Mouse (Mus musculus): Measurements from ENCODE around the gene Lrrc4. TPM values are rescaled to one million over a fixed set of nuclear protein-coding genes. Genes with fewer than 3 reads are reported as not detected.

Gene Lrrc4
- polyA plus RNA-seq, 1 experiment from 2014 or later = 0.22 TPM

DNA sequence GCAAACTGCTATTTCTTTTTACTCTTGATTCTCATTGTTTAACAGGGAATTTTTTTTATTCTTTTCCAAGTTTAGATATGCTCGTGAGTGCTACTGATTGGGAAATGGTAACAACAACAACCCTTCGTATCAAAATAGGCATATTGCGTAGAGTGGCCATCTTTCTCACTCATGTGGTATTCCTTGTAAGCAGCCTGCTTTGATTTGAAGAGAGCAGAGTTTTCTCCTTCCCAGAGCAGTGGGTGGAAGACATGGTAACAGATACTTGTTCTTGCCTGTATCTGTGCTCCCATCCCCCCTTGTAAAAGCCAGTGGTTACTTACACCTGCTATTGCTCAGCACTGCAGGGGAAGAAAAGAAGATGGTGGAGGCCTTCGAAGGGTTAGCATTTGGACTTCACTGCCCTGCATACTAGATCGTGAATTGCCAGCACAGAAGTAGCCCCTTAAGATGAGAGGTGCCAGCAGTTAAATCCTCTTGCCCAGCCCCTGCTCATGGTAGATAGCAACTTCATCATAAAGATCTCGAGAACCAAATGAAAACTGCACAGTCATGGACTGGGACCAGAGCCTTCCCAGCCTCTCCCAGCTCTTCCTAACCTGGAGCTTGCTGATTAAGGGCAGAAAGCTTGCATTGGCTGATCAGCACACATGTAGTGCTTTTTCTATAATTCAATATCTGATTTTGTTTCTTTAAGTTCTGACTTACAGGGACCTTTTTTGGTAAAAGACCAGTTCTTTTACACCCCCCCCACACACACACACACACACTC is 77.2 kb downstream of the Lrrc4 start:
- Histone ChIP-seq H3K36me3 (ENCODE audit: control insufficient read depth, insufficient read depth) (0 out of 2 replicates have a peak, but pooled peaks cover 4% of the 10 kb centered on the region), H3K4me1 (ENCODE audit: control insufficient read depth, insufficient read depth, low read length) (peaks cover 12% of the 10 kb centered on the region), H3K9ac (ENCODE audit: low read length) (no peak overlapping the region), H3K4me3 (ENCODE audit: low read length) (no peak overlapping the region), H3K4me2 (ENCODE audit: low read depth, low read length) (no peak overlapping the region), H3K9me3 (replicated peaks; ENCODE audit: control insufficient read depth, low read length) (no peaks in the 10 kb centered on the region), H3K27ac (ENCODE audit: low read length) (no peak overlapping the region), H3K27me3 (ENCODE audit: control insufficient read depth, insufficient read depth, low read length) (no peaks in the 10 kb centered on the region)
- ATAC-seq (replicated peaks; ENCODE audit: extremely low read depth, insufficient read depth, low FRiP score) = no peak
- WGBS = 89% methylated on average over 6 of the region's 6 CpGs

DNA sequence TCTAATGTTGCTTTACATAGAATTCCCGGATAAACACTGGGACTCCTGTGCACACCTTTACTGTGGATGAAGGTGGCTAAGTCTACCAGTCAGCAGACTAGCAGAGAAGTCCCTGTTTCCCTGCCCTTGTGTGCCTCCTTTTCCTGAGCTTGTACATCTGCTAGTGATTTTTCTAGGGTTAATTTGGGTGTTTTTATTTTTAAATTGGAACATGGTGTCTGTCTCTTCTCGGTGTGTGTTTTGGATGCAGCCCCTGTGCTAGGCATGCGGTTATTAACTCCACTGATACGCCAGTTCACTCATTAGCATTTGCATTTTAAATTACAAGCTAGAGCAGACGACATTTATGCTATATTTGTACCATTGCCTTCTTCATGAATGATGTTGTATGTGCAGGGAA is 77.9 kb downstream of the Lrrc4 start:
- no peaks in the 10 kb centered on the region for H3K27me3 ChIP-seq (ENCODE audit: control insufficient read depth, insufficient read depth, low read length)
- no peak for ATAC-seq (replicated peaks; ENCODE audit: extremely low read depth, insufficient read depth, low FRiP score)
- H3K4me1 ChIP-seq (ENCODE audit: control insufficient read depth, insufficient read depth, low read length) = peaks cover 9% of the 10 kb centered on the region
- WGBS = 90% methylated on average over 5 of the region's 5 CpGs
- H3K4me2 ChIP-seq (ENCODE audit: low read depth, low read length) = no peak overlapping the region
- H3K4me3 ChIP-seq (ENCODE audit: low read length) = no peak overlapping the region
- 0 out of 2 replicates have a peak, but pooled peaks cover 4% of the 10 kb centered on the region for H3K36me3 ChIP-seq (ENCODE audit: control insufficient read depth, insufficient read depth)
- no peaks in the 10 kb centered on the region for H3K9me3 ChIP-seq (replicated peaks; ENCODE audit: control insufficient read depth, low read length)
- no peak overlapping the region for H3K27ac ChIP-seq (ENCODE audit: low read length)
- H3K9ac ChIP-seq (ENCODE audit: low read length) = no peak overlapping the region

DNA sequence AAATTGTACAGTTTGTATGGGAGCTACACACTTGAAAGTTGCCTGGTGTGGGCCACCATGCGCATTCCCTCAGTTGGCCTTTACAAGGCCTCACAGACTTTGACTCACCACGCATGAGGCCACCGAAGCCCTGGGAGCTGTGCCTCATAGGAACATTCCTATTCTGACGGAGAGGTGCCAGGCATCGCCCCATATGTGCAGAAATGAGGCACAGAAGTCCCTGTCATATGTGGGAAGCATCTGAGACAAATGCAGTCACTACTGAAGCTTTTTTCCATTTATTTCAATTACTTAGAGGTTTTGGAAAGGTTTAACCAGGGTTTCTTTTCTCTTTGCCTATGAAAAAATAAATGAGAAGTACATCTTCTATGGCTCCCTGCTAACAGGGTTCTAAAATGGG is 78.3 kb downstream of the Lrrc4 start:
- no peak overlapping the region for H3K4me2 ChIP-seq (ENCODE audit: low read depth, low read length)
- peaks cover 9% of the 10 kb centered on the region for H3K4me1 ChIP-seq (ENCODE audit: control insufficient read depth, insufficient read depth, low read length)
- no peaks in the 10 kb centered on the region for H3K27me3 ChIP-seq (ENCODE audit: control insufficient read depth, insufficient read depth, low read length)
- no peaks in the 10 kb centered on the region for H3K9me3 ChIP-seq (replicated peaks; ENCODE audit: control insufficient read depth, low read length)
- no peak overlapping the region for H3K4me3 ChIP-seq (ENCODE audit: low read length)
- 0 out of 2 replicates have a peak, but pooled peaks cover 4% of the 10 kb centered on the region for H3K36me3 ChIP-seq (ENCODE audit: control insufficient read depth, insufficient read depth)
- no peak overlapping the region for H3K27ac ChIP-seq (ENCODE audit: low read length)
- ATAC-seq (replicated peaks; ENCODE audit: extremely low read depth, insufficient read depth, low FRiP score) = no peak
- H3K9ac ChIP-seq (ENCODE audit: low read length) = no peak overlapping the region
- 94% methylated on average over 5 of the region's 5 CpGs for WGBS

DNA sequence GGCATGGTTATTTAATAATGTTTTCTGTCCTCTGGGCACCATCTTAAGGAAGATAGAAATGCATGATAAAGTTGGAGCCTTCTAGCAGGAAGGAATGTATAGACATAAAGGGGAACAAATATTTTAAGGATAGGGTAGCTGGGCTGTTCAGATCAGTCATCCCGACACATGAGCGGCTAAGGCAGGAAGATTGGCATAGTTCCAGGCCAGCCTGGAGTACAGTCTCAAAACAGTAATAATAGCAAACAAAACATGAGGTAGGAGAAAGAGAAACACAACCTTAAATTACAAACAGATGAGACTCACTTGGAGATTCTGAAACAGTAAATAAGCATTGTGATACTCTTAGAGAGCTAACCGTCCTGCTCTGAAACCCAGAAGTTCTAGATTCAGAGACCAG is 80.4 kb downstream of the Lrrc4 start:
- H3K9ac ChIP-seq (ENCODE audit: low read length) = no peak overlapping the region
- H3K27me3 ChIP-seq (ENCODE audit: control insufficient read depth, insufficient read depth, low read length) = no peaks in the 10 kb centered on the region
- WGBS = 43% methylated on average over 3 of the region's 3 CpGs
- H3K27ac ChIP-seq (ENCODE audit: low read length) = no peak overlapping the region
- ATAC-seq (replicated peaks; ENCODE audit: extremely low read depth, insufficient read depth, low FRiP score) = no peak
- no peak overlapping the region for H3K4me2 ChIP-seq (ENCODE audit: low read depth, low read length)
- no peaks in the 10 kb centered on the region for H3K9me3 ChIP-seq (replicated peaks; ENCODE audit: control insufficient read depth, low read length)
- peaks cover 8% of the 10 kb centered on the region for H3K4me1 ChIP-seq (ENCODE audit: control insufficient read depth, insufficient read depth, low read length)
- H3K4me3 ChIP-seq (ENCODE audit: low read length) = no peak overlapping the region
- H3K36me3 ChIP-seq (ENCODE audit: control insufficient read depth, insufficient read depth) = peaks cover 9% of the 10 kb centered on the region; the same call in 1 of the 2 replicates

DNA sequence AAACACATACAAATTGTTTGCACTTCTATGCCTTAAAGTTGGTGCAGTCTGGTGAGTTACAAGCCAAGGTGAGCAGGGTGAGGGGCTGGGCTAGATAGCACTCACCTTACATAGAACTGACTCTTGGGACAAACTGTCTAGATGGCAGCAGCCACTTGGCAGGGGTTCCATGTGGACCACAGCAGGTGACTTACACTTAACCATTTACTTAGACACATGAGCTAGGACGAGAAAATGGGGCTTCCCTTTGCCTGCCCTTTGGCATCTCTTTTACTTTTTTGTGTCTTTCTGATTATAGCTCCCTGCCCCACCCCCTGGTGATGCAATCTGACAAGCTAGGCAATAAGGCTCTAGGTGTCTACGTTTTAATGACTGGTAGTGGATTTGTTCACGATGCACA is 82.3 kb downstream of the Lrrc4 start:
- Histone ChIP-seq H3K27me3 (ENCODE audit: control insufficient read depth, insufficient read depth, low read length) (no peaks in the 10 kb centered on the region), H3K27ac (ENCODE audit: low read length) (no peak overlapping the region), H3K9ac (ENCODE audit: low read length) (no peak overlapping the region), H3K4me2 (ENCODE audit: low read depth, low read length) (no peak overlapping the region), H3K9me3 (replicated peaks; ENCODE audit: control insufficient read depth, low read length) (no peaks in the 10 kb centered on the region), H3K4me1 (ENCODE audit: control insufficient read depth, insufficient read depth, low read length) (peaks cover 4% of the 10 kb centered on the region; the same call in 1 of the 2 replicates), H3K4me3 (ENCODE audit: low read length) (no peak overlapping the region), H3K36me3 (ENCODE audit: control insufficient read depth, insufficient read depth) (peaks cover 16% of the 10 kb centered on the region)
- WGBS = 83% methylated on average over 3 of the region's 3 CpGs
- no peak for ATAC-seq (replicated peaks; ENCODE audit: extremely low read depth, insufficient read depth, low FRiP score)

DNA sequence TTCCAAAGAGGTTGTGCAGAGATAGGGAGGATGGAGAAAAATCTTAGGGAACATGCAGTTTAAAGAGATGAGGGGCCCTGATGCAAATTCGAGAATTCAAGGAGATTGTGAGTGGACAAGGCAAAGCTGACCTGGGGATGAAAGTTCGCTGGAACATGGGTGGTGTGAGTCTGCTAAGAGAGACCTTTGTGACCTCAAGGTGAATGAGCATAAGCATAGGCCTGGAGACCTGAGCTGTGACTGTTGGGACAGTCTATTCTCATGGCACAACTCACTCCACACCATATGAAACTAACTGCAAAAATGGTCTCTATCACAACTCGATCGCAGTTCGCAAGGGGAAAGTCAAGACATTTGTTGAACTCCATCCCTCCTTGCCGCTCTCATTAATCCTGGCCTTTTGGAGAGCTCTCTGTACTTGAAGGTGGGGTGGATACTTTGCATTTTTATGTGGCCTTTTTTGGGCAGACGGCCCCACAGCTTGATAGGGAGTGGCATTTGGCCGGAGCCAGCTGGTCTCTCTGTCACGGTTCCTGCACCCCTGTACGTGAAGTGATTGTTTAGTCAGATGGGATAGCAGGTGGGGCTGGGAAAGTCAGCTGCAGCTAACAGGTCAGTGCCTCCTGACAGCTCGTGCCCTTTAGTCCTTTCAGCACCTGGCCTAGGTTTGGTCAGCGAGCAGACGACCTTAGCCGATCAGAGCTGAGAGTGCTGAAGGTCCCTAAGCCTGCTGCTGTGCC is 83.4 kb downstream of the Lrrc4 start:
- Histone ChIP-seq H3K4me2 (ENCODE audit: low read depth, low read length) (no peak overlapping the region), H3K9ac (ENCODE audit: low read length) (no peak overlapping the region), H3K4me3 (ENCODE audit: low read length) (no peak overlapping the region), H3K4me1 (ENCODE audit: control insufficient read depth, insufficient read depth, low read length) (peaks cover 10% of the 10 kb centered on the region; the same call in 1 of the 2 replicates), H3K27ac (ENCODE audit: low read length) (no peak overlapping the region), H3K9me3 (replicated peaks; ENCODE audit: control insufficient read depth, low read length) (no peaks in the 10 kb centered on the region), H3K27me3 (ENCODE audit: control insufficient read depth, insufficient read depth, low read length) (no peaks in the 10 kb centered on the region), H3K36me3 (ENCODE audit: control insufficient read depth, insufficient read depth) (peaks cover 14% of the 10 kb centered on the region)
- 64% methylated on average over 14 of the region's 14 CpGs for WGBS
- no peak for ATAC-seq (replicated peaks; ENCODE audit: extremely low read depth, insufficient read depth, low FRiP score)

DNA sequence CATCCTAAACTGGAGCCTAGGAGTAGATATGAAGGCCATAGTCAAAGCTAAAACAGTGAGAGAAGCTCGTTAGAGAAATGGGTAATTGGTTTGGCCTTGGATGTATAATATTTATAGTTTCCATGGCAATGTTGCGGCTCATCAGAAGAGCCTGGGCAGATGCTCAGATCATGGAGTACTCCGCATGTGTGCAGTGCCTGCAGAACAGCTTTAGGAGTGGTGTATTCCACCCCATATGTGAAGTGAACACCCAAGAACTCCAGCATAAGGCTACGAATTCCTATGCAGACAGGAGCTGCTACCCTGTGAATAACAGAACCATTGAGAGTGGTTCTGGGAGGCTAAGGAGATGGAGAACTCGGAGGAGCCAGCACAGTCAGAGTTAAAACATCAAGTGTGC is 84.5 kb downstream of the Lrrc4 start:
- H3K4me2 ChIP-seq (ENCODE audit: low read depth, low read length) = no peak overlapping the region
- peaks cover 10% of the 10 kb centered on the region; the same call in 1 of the 2 replicates for H3K4me1 ChIP-seq (ENCODE audit: control insufficient read depth, insufficient read depth, low read length)
- no peak overlapping the region for H3K4me3 ChIP-seq (ENCODE audit: low read length)
- no peaks in the 10 kb centered on the region for H3K9me3 ChIP-seq (replicated peaks; ENCODE audit: control insufficient read depth, low read length)
- H3K9ac ChIP-seq (ENCODE audit: low read length) = no peak overlapping the region
- H3K36me3 ChIP-seq (ENCODE audit: control insufficient read depth, insufficient read depth) = peaks cover 14% of the 10 kb centered on the region
- WGBS = 91% methylated on average over 5 of the region's 5 CpGs
- no peaks in the 10 kb centered on the region for H3K27me3 ChIP-seq (ENCODE audit: control insufficient read depth, insufficient read depth, low read length)
- no peak overlapping the region for H3K27ac ChIP-seq (ENCODE audit: low read length)
- ATAC-seq (replicated peaks; ENCODE audit: extremely low read depth, insufficient read depth, low FRiP score) = no peak

DNA sequence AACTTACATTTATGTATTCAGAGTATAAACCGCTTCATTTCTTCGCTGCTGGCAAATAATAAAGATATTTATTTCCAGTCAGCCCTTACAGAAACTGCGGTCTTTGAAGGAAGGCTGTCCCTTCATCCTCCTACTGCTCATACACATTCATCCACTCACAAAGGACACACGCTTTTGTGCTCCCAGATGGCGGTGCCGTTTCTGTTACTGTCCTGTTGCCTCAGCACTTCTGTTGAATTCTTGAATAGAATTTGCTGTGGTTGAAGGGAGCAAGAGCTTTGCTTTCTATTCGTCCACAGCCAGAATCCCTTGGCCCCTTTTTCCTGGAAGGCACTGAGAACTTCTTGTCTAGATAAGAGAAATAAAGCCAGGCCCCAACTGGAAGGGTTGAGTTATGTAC is 85.7 kb downstream of the Lrrc4 start:
- no peak overlapping the region for H3K4me3 ChIP-seq (ENCODE audit: low read length)
- 91% methylated on average over 7 of the region's 7 CpGs for WGBS

DNA sequence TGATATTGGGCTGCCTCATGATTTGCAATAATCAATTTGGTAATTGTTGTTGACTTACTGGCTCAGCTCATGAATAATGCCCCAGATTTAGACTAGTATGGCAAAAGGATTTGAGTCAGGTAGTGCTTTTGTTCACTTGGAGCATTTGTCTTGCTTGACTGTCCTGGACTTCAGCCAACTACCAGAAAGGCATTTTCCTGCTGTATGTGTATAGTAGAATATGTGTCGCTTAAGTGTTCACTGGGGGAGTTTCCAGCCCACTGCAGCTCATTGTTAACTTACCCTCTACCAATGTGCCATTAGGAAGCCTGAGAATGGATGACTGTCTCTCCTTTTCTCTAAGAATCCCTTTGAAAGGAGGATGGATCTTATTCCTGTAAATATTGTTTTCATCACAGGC is 88.0 kb downstream of the Lrrc4 start:
- peaks cover 14% of the 10 kb centered on the region for H3K36me3 ChIP-seq (ENCODE audit: control insufficient read depth, insufficient read depth)
- no peak overlapping the region for H3K4me2 ChIP-seq (ENCODE audit: low read depth, low read length)
- no peaks in the 10 kb centered on the region for H3K27me3 ChIP-seq (ENCODE audit: control insufficient read depth, insufficient read depth, low read length)
- no peak overlapping the region for H3K4me3 ChIP-seq (ENCODE audit: low read length)
- H3K4me1 ChIP-seq (ENCODE audit: control insufficient read depth, insufficient read depth, low read length) = peaks cover 10% of the 10 kb centered on the region; the same call in 1 of the 2 replicates
- 20% methylated on average over 1 of the region's 1 CpGs for WGBS
- no peaks in the 10 kb centered on the region for H3K9me3 ChIP-seq (replicated peaks; ENCODE audit: control insufficient read depth, low read length)
- no peak overlapping the region for H3K9ac ChIP-seq (ENCODE audit: low read length)
- H3K27ac ChIP-seq (ENCODE audit: low read length) = 0 out of 2 replicates have a peak overlapping the region, but pooled peaks have one; percentile 8
- ATAC-seq (replicated peaks; ENCODE audit: extremely low read depth, insufficient read depth, low FRiP score) = no peak

More for the DNA sequence above, 85.7 kb downstream of the Lrrc4 start:
- H3K27me3 ChIP-seq (ENCODE audit: control insufficient read depth, insufficient read depth, low read length) = no peaks in the 10 kb centered on the region
- H3K27ac ChIP-seq (ENCODE audit: low read length) = no peak overlapping the region
- no peak overlapping the region for H3K4me2 ChIP-seq (ENCODE audit: low read depth, low read length)
- peaks cover 10% of the 10 kb centered on the region; the same call in 1 of the 2 replicates for H3K4me1 ChIP-seq (ENCODE audit: control insufficient read depth, insufficient read depth, low read length)
- no peaks in the 10 kb centered on the region for H3K9me3 ChIP-seq (replicated peaks; ENCODE audit: control insufficient read depth, low read length)
- no peak overlapping the region for H3K9ac ChIP-seq (ENCODE audit: low read length)
- no peak for ATAC-seq (replicated peaks; ENCODE audit: extremely low read depth, insufficient read depth, low FRiP score)
- peaks cover 14% of the 10 kb centered on the region for H3K36me3 ChIP-seq (ENCODE audit: control insufficient read depth, insufficient read depth)
